Mouse (Mus musculus) embryonic facial prominence, embryonic 14.5 days (tissue): ENCODE results near the gene Snx14. TPM values are rescaled to one million over a fixed set of nuclear protein-coding genes. Genes with fewer than 3 reads are reported as not detected.
A peak's percentile ranks its signal among the peaks of the same experiment; 100 is the strongest.
"Not testable (repeated sequence)": the region's sequence is repeated elsewhere in the genome, so short reads cannot be mapped to it uniquely, and the experiment has no call there.

Experiments
- ATAC-seq: fragments of 200-750 bp; cut with Nextera tagmentation; 2 replicates; pipeline ENCODE4 v1.8.0; 2017; ENCODE audit warnings: low read depth, moderate number of reproducible peaks, moderate TSS enrichment
- DNase-seq: peaks from one replicate; pipeline ENCODE4 v3.0.0-alpha.2; 2015; ENCODE audit warnings: low spot score
- H3K27ac ChIP-seq: fragments of 300-500 bp; sonication (generic); replicated peaks from 2 replicates; pipeline ENCODE4 v1.5.1; 2014; ENCODE audit warnings: low read depth, mild to moderate bottlenecking, low read length, moderate library complexity
- H3K27me3 ChIP-seq: fragments of 300-500 bp; sonication (generic); replicated peaks from 2 replicates; pipeline ENCODE4 v1.6.1; 2014; ENCODE audit warnings: low read length; ENCODE audit not compliant: control insufficient read depth, insufficient read depth
- H3K36me3 ChIP-seq: fragments of 300-500 bp; sonication (generic); 2 replicates; pipeline ENCODE4 v1.6.1; 2014; ENCODE audit warnings: low read length, mixed read lengths; ENCODE audit not compliant: control insufficient read depth, insufficient read depth
- H3K4me1 ChIP-seq: fragments of 300-500 bp; sonication (generic); 2 replicates; pipeline ENCODE4 v1.6.1; 2014; ENCODE audit warnings: antibody characterized with exemption, low read length; ENCODE audit not compliant: control insufficient read depth, insufficient read depth
- H3K4me2 ChIP-seq: fragments of 300-500 bp; sonication (generic); 2 replicates; pipeline ENCODE4 v1.6.1; 2014; ENCODE audit warnings: low read depth, mild to moderate bottlenecking, low read length, moderate library complexity, mixed read lengths
- H3K4me3 ChIP-seq: fragments of 300-500 bp; sonication (generic); 2 replicates; pipeline ENCODE4 v1.5.1; 2014; ENCODE audit warnings: low read depth, mild to moderate bottlenecking, low read length
- H3K9ac ChIP-seq: fragments of 300-500 bp; sonication (generic); 2 replicates; pipeline ENCODE4 v1.6.1; 2014; ENCODE audit warnings: low read depth, mild to moderate bottlenecking, low read length, moderate library complexity, mixed read lengths
- H3K9me3 ChIP-seq: fragments of 300-500 bp; sonication (generic); 2 replicates; pipeline ENCODE4 v1.6.1; 2016; ENCODE audit warnings: low read length; ENCODE audit not compliant: control insufficient read depth
- WGBS: fragments of 180-500 bp; shearing (Covaris S2); extraction: QIAGEN DNeasy Blood & Tissue Kit; methylation state at CpG from one replicate; pipeline ENCODE4 v1.1.7; 2014; 5-methylcytosine and 5-hydroxymethylcytosine counted together
- polyA plus RNA-seq: library from polyadenylated mRNA; unstranded; fragments of >200 nt; fragmentation: Nextera tagmentation; extraction: Ambion mirVana; gene quantifications from 2 replicates; pipeline ENCODE4 v1.2.1, GENCODE M21; 2014

Snx14 gene
- 24.6 and 25.1 TPM in 2 replicates for polyA plus RNA-seq

DNA sequence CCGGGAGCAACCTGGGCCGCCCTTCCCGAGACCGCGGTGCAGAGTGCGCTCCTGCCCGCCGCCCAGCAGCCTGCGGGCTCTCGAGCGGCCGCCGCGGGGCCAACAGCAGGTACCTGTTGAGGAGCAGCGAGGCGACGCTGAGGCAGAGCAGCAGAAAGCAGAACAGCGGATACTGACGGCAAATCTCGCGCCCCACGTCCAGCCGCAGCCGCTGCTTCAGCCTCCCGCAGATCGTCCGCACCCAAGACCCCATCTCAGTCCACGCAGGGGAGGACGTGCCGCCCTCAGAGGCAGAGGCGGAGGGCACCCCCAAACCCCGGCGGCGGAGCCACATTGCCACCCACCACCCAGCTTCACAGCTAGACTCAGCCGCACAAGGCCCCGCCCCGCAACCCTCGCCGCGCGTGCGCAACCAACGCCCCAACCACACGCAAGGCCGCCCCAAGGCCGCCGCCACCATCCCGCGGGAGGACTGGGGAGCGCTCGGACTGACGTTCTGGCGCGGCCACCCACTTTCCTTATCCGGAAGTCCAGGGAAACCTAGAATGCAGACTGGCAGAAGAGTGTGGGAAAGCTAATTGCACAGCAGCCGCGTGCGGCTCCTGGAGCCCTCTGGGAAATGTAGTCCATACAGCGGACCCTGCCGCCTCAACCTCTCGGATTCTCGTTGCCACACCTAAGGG is at the start of gene Snx14:
Snx14 (minus strand) TSS at position 404 of the 683 bp plus-strand sequence.
- DNase-seq (peak; percentile 97), ATAC-seq (peak; percentile 98)
- Histone ChIP-seq H3K4me3 (peak within 1 kb of the TSS; percentile 73), H3K4me1 (peaks cover 3% of the 10 kb centered on the region; the same call in 1 of the 2 replicates), H3K9ac (peak within 1 kb of the TSS; percentile 87), H3K27ac (peak within 1 kb of the TSS; percentile 86), H3K36me3 (no peaks in the 10 kb centered on the region), H3K27me3 (no peaks in the 10 kb centered on the region), H3K4me2 (peak within 1 kb of the TSS; percentile 91), H3K9me3 (no peaks in the 10 kb centered on the region)
- WGBS: under 1% methylated on average over 54 of the region's 62 CpGs

DNA sequence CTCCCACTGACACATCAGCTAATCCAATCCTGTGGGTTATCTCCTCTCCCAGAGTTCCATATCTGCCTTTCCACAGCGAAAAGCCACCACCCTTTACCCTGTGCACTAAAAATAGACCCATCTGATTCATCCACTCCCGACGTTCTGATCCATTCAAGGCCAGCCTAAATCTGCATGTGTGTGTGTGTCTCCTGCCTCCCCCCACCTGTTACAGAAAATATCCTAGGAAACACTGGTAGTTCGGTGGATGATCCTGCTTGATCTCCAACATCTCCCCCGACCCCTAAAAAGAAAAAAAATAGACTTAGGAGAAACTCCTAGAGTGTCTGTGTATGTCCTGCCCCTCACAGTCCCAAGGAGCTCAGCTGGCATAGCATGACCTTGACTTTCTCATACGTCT is 45.8 kb upstream of the Snx14 start:
- DNase-seq (no peak), ATAC-seq (no peak)
- H3K36me3 ChIP-seq: peaks cover 8% of the 10 kb centered on the region; the same call in 1 of the 2 replicates
- no peak overlapping the region for H3K4me2 ChIP-seq
- H3K9me3 ChIP-seq: no peaks in the 10 kb centered on the region
- peaks cover 7% of the 10 kb centered on the region for H3K4me1 ChIP-seq
- H3K27ac ChIP-seq: no peak overlapping the region
- H3K4me3 ChIP-seq: no peak overlapping the region
- 48% methylated on average over 6 of the region's 6 CpGs for WGBS
- H3K9ac ChIP-seq: no peak overlapping the region
- no peaks in the 10 kb centered on the region for H3K27me3 ChIP-seq

DNA sequence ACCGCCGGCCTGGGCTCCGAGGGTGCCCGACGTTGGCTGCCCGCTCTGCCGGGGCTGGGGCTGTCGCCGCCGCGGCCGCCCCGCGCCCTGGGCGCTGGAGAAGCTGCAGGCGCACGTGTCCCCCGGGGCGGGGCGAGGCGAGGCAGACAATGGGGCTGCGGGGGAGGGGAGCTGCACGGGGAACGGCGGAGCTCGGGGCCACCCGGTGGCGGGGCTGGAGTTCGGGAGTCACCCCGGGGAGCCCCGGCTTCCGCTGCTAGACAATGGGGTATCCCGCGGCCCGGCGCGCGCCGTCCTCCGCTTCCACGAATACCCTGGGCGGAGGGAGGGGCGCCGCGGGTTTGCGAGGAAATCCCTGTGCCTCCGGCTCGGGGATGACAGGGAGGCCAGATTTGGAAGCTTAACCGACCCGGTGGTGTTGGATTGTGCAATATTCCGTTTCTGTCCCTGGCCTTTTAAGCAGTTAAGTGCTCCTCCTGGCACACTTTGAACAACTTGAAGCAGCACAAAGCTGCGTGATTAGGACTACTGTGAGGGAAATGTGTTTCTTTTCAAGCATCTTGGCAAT is 44.2 kb upstream of the Snx14 start:
- ATAC-seq (no peak), DNase-seq (peak; percentile 83)
- peak overlapping the region; percentile 99 for H3K4me3 ChIP-seq
- H3K36me3 ChIP-seq: peaks cover 23% of the 10 kb centered on the region
- H3K9ac ChIP-seq: peak overlapping the region; percentile 95
- H3K4me1 ChIP-seq: peaks cover 7% of the 10 kb centered on the region
- peak overlapping the region; percentile 75 for H3K4me2 ChIP-seq
- H3K27ac ChIP-seq: peak overlapping the region; percentile 99
- H3K9me3 ChIP-seq: no peaks in the 10 kb centered on the region
- WGBS: 0% methylated on average over 13 of the region's 52 CpGs
- no peaks in the 10 kb centered on the region for H3K27me3 ChIP-seq

DNA sequence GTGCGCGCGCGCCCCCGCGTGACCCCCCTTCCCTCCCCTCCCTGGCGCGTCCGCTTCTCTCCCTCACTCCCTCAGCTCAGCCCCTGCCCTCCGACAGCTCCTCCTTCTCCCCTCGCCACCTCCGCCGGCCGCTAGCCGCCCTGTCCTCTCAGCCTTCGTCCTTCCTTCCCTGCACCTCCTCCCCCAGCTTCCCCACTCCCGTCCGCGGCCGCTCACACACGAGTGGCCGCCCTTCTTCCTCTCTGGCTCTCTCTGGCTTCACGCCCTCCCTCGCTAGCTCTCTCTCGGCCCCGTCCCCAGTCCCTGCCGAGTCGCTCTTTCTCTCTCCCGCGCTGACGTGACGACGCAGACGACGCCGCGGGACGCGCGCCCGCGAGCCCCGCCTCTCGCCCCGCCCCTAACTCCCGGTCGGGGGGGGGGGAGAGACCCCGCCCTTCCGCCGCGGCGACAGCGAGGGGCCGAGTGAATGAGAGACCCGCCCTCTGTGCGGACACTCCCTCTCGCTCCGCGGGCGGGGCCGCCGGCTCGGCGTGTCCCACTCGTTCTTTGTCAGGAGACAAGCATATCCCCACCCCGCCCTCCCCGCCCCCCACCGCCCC is 43.6 kb upstream of the Snx14 start, which contains the start of gene Syncrip:
Syncrip (minus strand) TSS at position 345 of the 599 bp plus-strand sequence.
- H3K9me3 ChIP-seq, H3K27me3 ChIP-seq, H3K4me1 ChIP-seq: not testable (repeated sequence)
- Histone ChIP-seq H3K4me3 (peak within 1 kb of the TSS; percentile 99), H3K4me2 (peak within 1 kb of the TSS; percentile 91), H3K27ac (peak within 1 kb of the TSS; percentile 99), H3K36me3 (peaks cover 29% of the 10 kb centered on the region), H3K9ac (peak within 1 kb of the TSS; percentile 97)
- DNase-seq (peak; percentile 98), ATAC-seq (peak; percentile 95)
- WGBS: 0% methylated on average over 28 of the region's 68 CpGs

DNA sequence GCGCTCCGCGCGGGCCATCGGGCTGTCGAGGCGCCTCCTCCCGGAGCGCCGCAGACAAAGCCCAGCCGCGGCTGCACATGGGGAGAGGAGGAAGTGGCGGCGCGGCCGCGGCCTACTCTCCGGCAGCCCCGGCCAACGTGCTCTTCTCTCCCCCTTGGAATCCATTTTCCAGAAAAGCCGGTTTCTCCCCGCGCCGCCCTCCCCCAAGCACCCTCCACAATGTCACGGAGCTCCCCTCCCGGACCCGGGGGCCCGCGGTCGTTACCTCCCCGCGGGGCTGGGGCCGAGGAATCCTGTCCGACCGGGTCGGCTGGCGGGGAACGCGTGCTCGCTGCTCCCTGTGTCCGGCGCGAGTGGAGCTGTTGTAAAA is 43.0 kb upstream of the Snx14 start:
- 0% methylated on average over 5 of the region's 43 CpGs for WGBS
- DNase-seq (peak; percentile 47), ATAC-seq (peak; percentile 5; the same call in 1 of the 2 replicates)
- H3K27ac ChIP-seq: peak overlapping the region; percentile 99
- peak overlapping the region; percentile 99 for H3K4me3 ChIP-seq
- H3K27me3 ChIP-seq: no peaks in the 10 kb centered on the region
- peak overlapping the region; percentile 97 for H3K9ac ChIP-seq
- H3K9me3 ChIP-seq: no peaks in the 10 kb centered on the region
- peak overlapping the region; percentile 91; the same call in 1 of the 2 replicates for H3K4me2 ChIP-seq
- H3K36me3 ChIP-seq: peaks cover 33% of the 10 kb centered on the region
- H3K4me1 ChIP-seq: peaks cover 7% of the 10 kb centered on the region

DNA sequence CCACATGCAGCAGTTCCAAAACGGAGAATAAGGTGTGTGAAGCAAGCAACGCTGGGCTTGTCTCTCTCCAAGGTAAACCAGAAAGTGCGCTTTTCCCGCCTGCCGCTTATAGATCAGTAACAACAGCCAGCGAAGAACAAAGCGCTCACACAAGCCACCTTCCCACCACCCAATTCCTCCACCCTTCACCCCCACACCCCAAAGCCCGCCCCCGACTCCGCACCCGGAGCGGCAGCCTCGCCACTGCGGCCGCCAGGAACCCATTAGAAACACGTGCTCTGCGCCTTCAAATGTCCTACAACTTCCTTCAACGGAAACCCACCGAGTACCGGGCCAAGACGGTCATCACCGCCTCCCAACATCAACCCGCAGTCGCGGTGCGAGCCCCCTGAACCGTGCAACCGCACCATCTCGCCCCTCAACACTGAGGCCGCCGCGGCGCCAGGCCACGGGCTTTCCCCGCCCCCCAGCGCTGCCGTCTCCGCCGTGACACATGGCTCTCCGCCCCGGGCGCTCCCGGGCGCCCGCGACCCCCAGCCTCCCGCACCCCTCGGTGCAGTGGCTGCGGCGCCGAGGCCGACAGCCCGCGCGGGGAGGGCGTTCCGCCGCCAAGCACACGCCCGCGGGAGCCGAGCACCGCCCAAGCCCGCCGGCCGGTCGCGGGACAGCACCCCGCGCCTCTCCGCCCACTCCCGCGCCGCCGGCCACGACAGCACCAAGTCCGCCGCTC is 42.5 kb upstream of the Snx14 start:
- ATAC-seq: 0 out of 2 replicates have a peak, but pooled peaks have one; percentile 0
- peaks cover 7% of the 10 kb centered on the region for H3K4me1 ChIP-seq

DNA sequence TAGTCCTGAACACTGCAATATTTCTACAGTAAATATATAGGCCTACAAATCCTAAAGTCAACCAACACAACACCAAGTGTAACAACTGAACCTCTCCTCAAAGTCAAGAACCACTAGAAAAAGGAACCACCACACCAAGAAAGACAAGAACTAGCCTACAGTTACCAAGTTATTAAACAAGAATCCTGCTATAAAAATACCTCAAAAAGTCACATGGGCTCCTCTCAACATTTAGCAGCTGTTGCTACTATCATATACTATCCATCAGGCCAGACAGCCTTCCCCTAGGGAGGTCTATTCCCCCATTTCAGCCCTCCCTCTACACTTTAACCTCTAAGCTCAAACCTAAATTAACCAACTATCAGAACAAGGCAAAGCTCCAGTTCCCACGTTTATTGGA is 41.4 kb upstream of the Snx14 start:
- H3K4me2 ChIP-seq: peak overlapping the region; percentile 91
- no peaks in the 10 kb centered on the region for H3K27me3 ChIP-seq
- H3K4me3 ChIP-seq: peak overlapping the region; percentile 99
- no peaks in the 10 kb centered on the region for H3K9me3 ChIP-seq
- WGBS: 2% methylated on average over 1 of the region's 1 CpGs
- peak overlapping the region; percentile 97 for H3K9ac ChIP-seq
- peaks cover 7% of the 10 kb centered on the region for H3K4me1 ChIP-seq
- peak; percentile 7 for DNase-seq
- H3K36me3 ChIP-seq: peaks cover 49% of the 10 kb centered on the region
- no peak for ATAC-seq
- H3K27ac ChIP-seq: no peak overlapping the region

More for the DNA sequence above, 42.5 kb upstream of the Snx14 start:
- peak; percentile 43 for DNase-seq
- Histone ChIP-seq H3K36me3 (peaks cover 38% of the 10 kb centered on the region), H3K4me3 (peak overlapping the region; percentile 99), H3K27ac (peak overlapping the region; percentile 99), H3K9ac (peak overlapping the region; percentile 97), H3K27me3 (no peaks in the 10 kb centered on the region), H3K4me2 (peak overlapping the region; percentile 91), H3K9me3 (no peaks in the 10 kb centered on the region)
- WGBS: under 1% methylated on average over 33 of the region's 78 CpGs

DNA sequence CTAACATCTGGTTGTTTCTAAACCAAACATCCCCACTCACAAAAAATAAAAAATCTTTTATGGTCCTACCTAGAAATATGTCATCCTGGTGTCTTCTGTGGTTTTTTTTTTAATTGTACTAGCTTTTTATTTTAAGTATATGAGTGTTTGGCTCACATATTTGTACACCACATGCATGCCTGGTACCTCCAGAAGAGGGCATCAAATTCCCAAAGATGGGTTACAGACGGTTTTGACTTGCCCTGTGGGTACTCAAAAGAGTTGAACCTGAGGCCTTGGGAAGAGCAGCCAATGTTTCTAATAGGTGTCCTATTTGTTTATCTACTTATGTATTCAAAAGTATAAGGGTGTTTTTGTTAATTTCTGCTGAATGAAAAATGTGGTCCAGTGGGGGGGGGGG is 37.4 kb upstream of the Snx14 start:
- no peak overlapping the region for H3K4me2 ChIP-seq
- no peaks in the 10 kb centered on the region for H3K27me3 ChIP-seq
- WGBS: 26% methylated on average over 1 of the region's 1 CpGs
- no peak overlapping the region for H3K4me3 ChIP-seq
- H3K9ac ChIP-seq: no peak overlapping the region
- no peak overlapping the region for H3K27ac ChIP-seq
- ATAC-seq (no peak), DNase-seq (no peak)
- H3K36me3 ChIP-seq: peaks cover 82% of the 10 kb centered on the region
- H3K9me3 ChIP-seq: no peaks in the 10 kb centered on the region
- peaks cover 7% of the 10 kb centered on the region for H3K4me1 ChIP-seq
